Mouse (Mus musculus) cerebellum, adult 2 months (tissue): ENCODE measurements at regions not wholly inside any gene's neighbourhood (a gene's known extent, or its start where the extent isn't known, plus 50 kb on each side); places are given as distances from the start of the nearest gene placed in this dataset.

Experiments used
- DNase-seq, 2 experiments: peaks; one replicate each; pipeline ENCODE4 v3.0.0; 2021
- H3K27ac ChIP-seq: fragments of 200-500 bp; 2 replicates; pipeline ENCODE4 v1.5.1; 2012; ENCODE audit warnings: low read length, control low read depth, inconsistent platforms; ENCODE audit not compliant: insufficient read depth
- H3K27me3 ChIP-seq: fragments of 200-500 bp; 2 replicates; pipeline ENCODE4 v1.6.1; 2012; ENCODE audit warnings: inconsistent platforms, mild to moderate bottlenecking, low read length, moderate library complexity; ENCODE audit not compliant: control insufficient read depth, insufficient read depth
- H3K4me1 ChIP-seq: fragments of 200-500 bp; 2 replicates; pipeline ENCODE4 v1.6.1; 2011; ENCODE audit warnings: low read length; ENCODE audit not compliant: control insufficient read depth, insufficient read depth
- H3K4me3 ChIP-seq: fragments of 200-500 bp; replicated peaks from 2 replicates; pipeline ENCODE3; 2011; ENCODE audit warnings: mild to moderate bottlenecking, low read depth, low read length, control low read depth; ENCODE audit not compliant: insufficient read depth
- CTCF ChIP-seq: fragments of 200-500 bp; IDR thresholded peaks from 2 replicates; pipeline ENCODE4 v1.5.1; 2011; ENCODE audit warnings: low read depth, mild to moderate bottlenecking, control low read depth, low read length, moderate library complexity, borderline replicate concordance; ENCODE audit not compliant: insufficient read depth
- POLR2A ChIP-seq: fragments of 200-500 bp; IDR thresholded peaks from 2 replicates; pipeline ENCODE4 v1.6.1; 2011; ENCODE audit warnings: low read length, control low read depth, borderline replicate concordance; ENCODE audit not compliant: insufficient read depth
- WGBS: fragments of 180-500 bp; shearing (Covaris S2); methylation state at CpG from one replicate; pipeline ENCODE4 v1.1.7; 2018; 5-methylcytosine and 5-hydroxymethylcytosine counted together

DNA sequence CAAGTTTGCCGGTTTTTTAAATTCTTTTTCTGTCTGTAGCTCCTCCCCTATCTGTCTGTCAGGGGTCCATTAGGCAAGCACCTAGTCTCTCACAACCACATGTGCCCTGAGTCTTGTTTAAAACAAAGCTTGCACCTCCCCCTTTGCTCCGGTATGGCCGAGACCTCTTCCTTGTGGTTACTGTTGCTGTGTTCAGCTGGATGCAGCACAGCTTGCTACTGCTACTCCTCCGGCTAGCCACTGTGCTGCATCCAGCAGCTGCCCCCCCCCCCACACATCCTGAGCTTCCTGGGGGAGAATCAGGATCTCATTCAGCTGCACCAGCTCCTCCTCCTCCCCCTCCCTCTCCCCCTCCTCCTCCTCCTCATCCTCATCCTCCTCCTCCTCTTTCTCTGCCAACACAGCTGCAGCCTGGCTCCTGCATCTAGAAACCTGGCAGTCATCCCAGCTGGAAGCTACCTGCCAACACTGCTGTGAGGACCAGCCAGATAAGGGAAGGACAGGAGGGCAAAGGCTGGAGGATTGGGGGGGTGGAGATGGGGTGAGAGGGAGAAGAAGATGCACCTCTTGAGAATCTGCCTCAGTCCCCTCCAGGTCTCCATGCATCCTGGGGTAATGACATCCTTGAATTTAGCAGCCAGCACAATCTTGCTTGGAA is 114.8 kb upstream of the Tmem260 start:
- peak; percentile 34 to 39 for DNase-seq
- no peak overlapping the region for H3K27ac ChIP-seq
- TF ChIP-seq POLR2A = no peak
- no peak for TF ChIP-seq CTCF
- WGBS = 0% methylated on average over 4 of the region's 4 CpGs
- H3K4me1 ChIP-seq = no peaks in the 10 kb centered on the region; the same call in 1 of the 2 replicates
- no peak overlapping the region for H3K4me3 ChIP-seq
- no peaks in the 10 kb centered on the region for H3K27me3 ChIP-seq

DNA sequence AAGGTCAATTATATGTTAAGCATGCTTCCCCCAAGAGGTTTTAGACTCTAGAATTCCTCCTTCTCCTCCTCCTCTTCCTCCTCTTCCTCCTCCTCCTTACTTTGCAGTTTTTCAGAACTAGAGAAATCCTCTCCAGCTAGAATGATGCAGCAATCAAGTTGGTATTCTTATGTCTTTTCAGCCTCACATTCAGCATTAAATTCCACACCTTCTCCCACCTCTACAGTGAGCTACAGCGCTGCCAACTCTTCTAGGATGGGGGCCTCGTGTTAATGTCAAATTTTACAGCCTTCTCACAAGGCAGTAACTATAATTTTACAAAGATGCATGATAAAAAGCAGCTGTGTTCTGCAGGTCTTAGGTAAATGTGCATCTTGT is 114.3 kb upstream of the Tmem260 start:
- Histone ChIP-seq H3K27ac (no peak overlapping the region), H3K4me1 (no peaks in the 10 kb centered on the region; the same call in 1 of the 2 replicates), H3K27me3 (no peaks in the 10 kb centered on the region), H3K4me3 (no peak overlapping the region)
- TF ChIP-seq CTCF = no peak
- TF ChIP-seq POLR2A = no peak
- 77% methylated on average over 2 of the region's 2 CpGs for WGBS
- DNase-seq = no peak

DNA sequence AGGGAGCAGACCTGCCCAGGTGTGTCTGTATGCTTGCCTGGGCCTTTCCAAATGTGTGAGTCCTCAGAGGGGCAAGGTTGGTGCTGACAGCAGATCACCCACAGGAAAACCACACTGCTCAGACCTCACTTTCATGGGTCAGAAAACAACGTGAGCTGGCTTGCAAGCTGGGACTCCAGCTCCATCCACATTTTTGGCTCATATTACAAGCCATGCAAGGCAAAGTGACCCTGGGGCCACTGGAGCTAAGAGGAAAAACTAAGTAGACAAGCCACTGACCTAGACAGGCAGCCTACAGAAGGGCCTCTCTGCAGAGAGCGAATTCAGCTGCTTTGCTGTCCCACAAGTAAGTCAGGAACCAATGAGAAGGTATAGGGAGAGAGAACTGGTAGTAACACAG is 113.7 kb upstream of the Tmem260 start:
- Histone ChIP-seq H3K4me3 (no peak overlapping the region), H3K27me3 (no peaks in the 10 kb centered on the region), H3K27ac (no peak overlapping the region), H3K4me1 (no peaks in the 10 kb centered on the region; the same call in 1 of the 2 replicates)
- no peak for TF ChIP-seq POLR2A
- no peak for DNase-seq
- WGBS = 83% methylated on average over 2 of the region's 2 CpGs

DNA sequence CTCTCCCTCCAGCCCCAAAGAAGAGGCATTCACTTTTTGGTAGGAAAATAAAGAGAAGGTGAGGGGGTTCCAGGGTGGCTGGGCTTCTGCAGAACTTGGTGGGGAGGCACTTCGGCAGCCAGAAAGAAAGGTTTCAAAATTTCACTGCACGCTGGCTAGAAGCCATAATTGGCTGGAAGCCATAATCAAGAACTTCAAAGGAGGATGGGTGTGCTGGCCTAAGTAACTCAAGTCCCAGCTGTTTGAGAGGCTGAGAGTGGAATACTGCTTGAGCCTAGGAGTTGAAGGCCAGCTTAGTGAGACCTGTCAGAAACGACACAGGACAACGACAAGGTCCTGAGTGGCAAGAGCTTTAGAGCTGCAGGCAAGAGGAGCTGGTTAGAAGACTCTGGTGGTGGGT is 113.3 kb upstream of the Tmem260 start:
- no peak overlapping the region for H3K27ac ChIP-seq
- no peak overlapping the region for H3K4me3 ChIP-seq
- no peak for TF ChIP-seq CTCF
- TF ChIP-seq POLR2A = no peak
- H3K27me3 ChIP-seq = no peaks in the 10 kb centered on the region
- 24% methylated on average over 4 of the region's 4 CpGs for WGBS
- DNase-seq = no peak
- no peaks in the 10 kb centered on the region; the same call in 1 of the 2 replicates for H3K4me1 ChIP-seq

DNA sequence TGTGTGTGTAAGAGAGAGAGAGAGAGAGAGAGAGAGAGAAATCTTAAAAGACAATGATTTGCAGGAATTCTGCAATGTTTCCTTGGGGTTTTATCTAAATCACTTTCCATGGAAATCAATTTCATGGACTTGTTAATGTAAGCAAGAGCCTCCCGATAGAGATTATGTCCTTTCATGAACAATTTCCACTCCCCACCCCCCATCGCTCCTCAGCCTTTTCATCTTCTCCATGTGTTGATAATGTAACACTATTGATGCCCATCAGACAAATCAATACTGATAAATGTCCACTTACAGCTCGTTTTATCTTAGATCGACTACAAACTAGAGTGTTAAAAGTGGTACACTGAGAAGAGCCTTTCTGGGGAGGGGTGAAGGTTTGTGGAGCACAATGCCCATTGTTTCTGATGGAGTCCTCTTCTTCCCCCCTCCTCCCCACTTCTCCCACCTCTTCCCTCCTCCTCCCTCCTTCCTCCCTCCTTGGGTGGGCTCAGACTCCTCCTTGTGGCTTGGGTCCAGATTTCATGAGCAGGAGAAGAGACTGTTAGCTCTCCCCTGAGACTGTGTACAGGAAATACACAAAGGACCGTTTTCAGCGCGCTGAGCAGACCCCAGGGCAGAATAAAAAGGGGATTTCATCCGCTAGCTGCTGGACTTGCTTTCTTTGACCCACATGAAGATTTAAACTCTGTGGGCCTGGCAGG is 111.7 kb upstream of the Tmem260 start:
- no peak for TF ChIP-seq POLR2A
- TF ChIP-seq CTCF = no peak
- no peak overlapping the region for H3K27ac ChIP-seq
- H3K4me3 ChIP-seq = no peak overlapping the region
- H3K27me3 ChIP-seq = no peaks in the 10 kb centered on the region
- DNase-seq = no peak
- no peaks in the 10 kb centered on the region; the same call in 1 of the 2 replicates for H3K4me1 ChIP-seq
- whole genome bisulfite sequencing = 29% methylated on average over 8 of the region's 8 CpGs

DNA sequence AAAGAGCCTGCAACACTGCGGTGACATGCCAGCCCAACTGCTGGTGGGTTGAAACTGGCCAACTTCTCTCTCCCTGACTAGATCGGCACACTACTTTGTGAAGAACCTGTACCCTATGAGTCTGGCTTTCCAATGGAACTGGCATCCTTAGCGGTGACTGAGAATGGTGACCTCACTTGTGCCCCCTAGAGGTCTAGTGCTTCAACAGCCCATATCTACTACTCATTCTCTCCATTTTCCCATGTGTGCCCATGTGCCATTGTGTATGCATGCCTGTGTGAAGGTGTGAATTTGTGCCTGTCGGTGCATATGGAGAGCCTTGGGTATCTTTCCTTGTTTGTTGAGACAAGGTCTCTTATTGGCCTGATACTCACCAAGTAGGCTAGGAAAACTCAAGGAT is 106.5 kb upstream of the Tmem260 start:
- Histone ChIP-seq H3K27ac (no peak overlapping the region), H3K4me1 (no peaks in the 10 kb centered on the region), H3K4me3 (no peak overlapping the region), H3K27me3 (no peaks in the 10 kb centered on the region)
- WGBS = 85% methylated on average over 4 of the region's 4 CpGs
- no peak for DNase-seq
- TF ChIP-seq POLR2A = no peak
- TF ChIP-seq CTCF = peak; percentile 23; the same call in 1 of the 2 replicates

DNA sequence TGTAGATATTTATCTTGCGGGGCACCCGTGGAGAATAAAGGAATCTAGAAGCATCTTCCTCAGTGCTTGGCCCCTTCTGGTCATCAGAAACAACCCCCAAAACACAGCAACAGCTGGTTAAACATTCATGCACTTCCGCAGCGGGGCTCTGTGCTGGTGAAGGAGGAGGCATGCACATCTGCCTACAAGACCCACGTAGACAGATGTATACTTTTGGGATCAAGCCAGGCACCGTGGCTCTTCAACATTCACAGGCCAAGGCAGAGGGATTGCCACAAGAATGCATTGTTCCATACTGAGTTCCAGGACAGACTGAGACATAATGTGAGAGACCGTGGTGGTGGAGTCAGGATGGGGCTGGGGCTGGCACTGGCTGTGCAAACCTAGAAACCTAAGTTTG is 103.0 kb upstream of the Tmem260 start:
- Histone ChIP-seq H3K4me1 (no peaks in the 10 kb centered on the region), H3K27me3 (no peaks in the 10 kb centered on the region), H3K27ac (no peak overlapping the region), H3K4me3 (no peak overlapping the region)
- WGBS = 46% methylated on average over 7 of the region's 7 CpGs
- TF ChIP-seq POLR2A = no peak
- TF ChIP-seq CTCF = no peak
- no peak for DNase-seq

DNA sequence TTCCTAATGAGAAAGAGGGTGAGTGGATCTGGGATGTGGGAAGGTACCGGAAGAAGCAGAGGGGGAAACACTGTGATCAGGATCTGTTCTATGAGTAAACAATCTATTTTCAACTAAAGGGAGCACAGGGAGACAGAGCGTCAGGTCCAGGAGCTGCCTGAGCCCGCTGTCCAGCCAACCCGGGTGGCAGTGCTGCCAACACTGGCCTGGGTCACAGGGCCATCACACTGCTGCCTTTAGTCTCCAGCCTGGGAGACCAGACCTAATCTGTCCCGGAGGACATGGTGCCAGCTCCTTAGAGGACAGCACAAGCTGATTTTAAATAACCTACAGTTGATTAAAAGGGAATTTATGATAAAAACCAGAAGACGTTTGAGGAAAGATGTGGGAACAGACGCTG is 100.0 kb upstream of the Tmem260 start:
- no peak for DNase-seq
- no peaks in the 10 kb centered on the region for H3K27me3 ChIP-seq
- H3K4me3 ChIP-seq = no peak overlapping the region
- H3K27ac ChIP-seq = no peak overlapping the region
- 63% methylated on average over 7 of the region's 7 CpGs for WGBS
- H3K4me1 ChIP-seq = no peaks in the 10 kb centered on the region
- no peak for TF ChIP-seq CTCF
- no peak for TF ChIP-seq POLR2A
